Mouse (Mus musculus) cerebellum, adult 2 months (tissue): ENCODE results near the gene Mical3.

Experiments used
- CTCF ChIP-seq: fragments of 200-500 bp; IDR thresholded peaks from 2 replicates; pipeline ENCODE4 v1.5.1; 2011; ENCODE audit warnings: low read depth, mild to moderate bottlenecking, control low read depth, low read length, moderate library complexity, borderline replicate concordance; ENCODE audit not compliant: insufficient read depth
- POLR2A ChIP-seq: fragments of 200-500 bp; IDR thresholded peaks from 2 replicates; pipeline ENCODE4 v1.6.1; 2011; ENCODE audit warnings: low read length, control low read depth, borderline replicate concordance; ENCODE audit not compliant: insufficient read depth

DNA sequence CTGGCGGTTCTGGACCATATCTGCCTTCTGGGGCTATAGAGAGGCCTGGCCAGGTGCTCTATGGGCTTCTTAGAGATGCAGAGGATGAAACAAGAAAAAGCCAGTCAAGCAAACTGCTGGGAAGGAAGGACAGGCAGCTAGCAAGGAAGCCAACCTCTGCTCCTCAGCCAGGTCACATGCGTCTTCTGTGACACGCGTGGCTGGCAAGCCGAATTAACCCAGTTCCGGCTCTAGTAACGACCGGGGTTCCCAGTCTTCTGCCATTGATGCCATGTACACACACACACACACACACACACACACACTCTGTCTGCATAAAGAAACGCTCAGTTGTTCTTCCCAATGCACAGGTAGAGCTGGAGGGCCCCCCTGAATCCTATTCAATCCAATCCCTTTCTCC is 75.9 kb downstream of the Mical3 start:
- no peak for TF ChIP-seq CTCF
- TF ChIP-seq POLR2A: no peak
